Mouse (Mus musculus) left cerebral cortex, adult 18-20 months (tissue): Measurements from ENCODE around the gene Olfr1393. TPM values are rescaled to one million over a fixed set of nuclear protein-coding genes. Genes with fewer than 3 reads are reported as not detected.

Source experiments
- DNase-seq, 2 experiments: peaks; one replicate each; pipeline ENCODE4 v3.0.0; 2021 to 2022; ENCODE audit warnings: low spot score in 2 of 2, mixed read lengths in 1 of 2
- long read RNA-seq, 2 experiments: library from polyadenylated mRNA; stranded (forward); transcript quantifications; one replicate each; pipeline ENCODE4 v2.0.0; 2021
- total RNA-seq, 2 experiments: library from RNA; stranded (reverse); gene quantifications; 2 replicates each; pipeline ENCODE4 v1.2.3; 2021

Gene Olfr1393
- total RNA-seq: under 1 TPM; 0.23 to 0.37 TPM
- long read RNA-seq, experiment 1: 0 reads
- long read RNA-seq, experiment 2: 0 reads

- no peak for DNase-seq
Observed at GRCm38 (mm10) chr11:49278222-49278621, at the start of gene Olfr1393. Gene Olfr1393 (plus strand): TSS chr11:49278304.

- DNase-seq: peak; percentile 34 to 36
Observed at GRCm38 (mm10) chr11:49232781-49233180, 45.3 kb upstream of the Olfr1393 start.

- no peak for DNase-seq
Observed at GRCm38 (mm10) chr11:49235459-49236207, 42.5 kb upstream of the Olfr1393 start.

GRCm38 (mm10) chr11:49236891-49237290 lies 41.2 kb upstream of the Olfr1393 start:
- DNase-seq: no peak

GRCm38 (mm10) chr11:49237532-49237931 lies 40.6 kb upstream of the Olfr1393 start:
- no peak for DNase-seq

- DNase-seq: no peak
Observed at GRCm38 (mm10) chr11:49240310-49240709, 37.8 kb upstream of the Olfr1393 start.

- DNase-seq: no peak
Observed at GRCm38 (mm10) chr11:49240874-49241273, 37.2 kb upstream of the Olfr1393 start.

- DNase-seq: no peak
Observed at GRCm38 (mm10) chr11:49241471-49241870, 36.6 kb upstream of the Olfr1393 start.

GRCm38 (mm10) chr11:49242944-49243626 lies 35.0 kb upstream of the Olfr1393 start:
- no peak for DNase-seq

- DNase-seq: peak; percentile 86 to 91
Observed at GRCm38 (mm10) chr11:49243727-49244594, 34.1 kb upstream of the Olfr1393 start, which contains the start of gene Mgat1. Gene Mgat1 (plus strand): TSS chr11:49244191.

GRCm38 (mm10) chr11:49244595-49244930 lies 33.5 kb upstream of the Olfr1393 start:
- DNase-seq: no peak

GRCm38 (mm10) chr11:49245176-49245575 lies 32.9 kb upstream of the Olfr1393 start:
- DNase-seq: no peak

- DNase-seq: no peak
Observed at GRCm38 (mm10) chr11:49245634-49246415, 32.3 kb upstream of the Olfr1393 start.

- no peak for DNase-seq
Observed at GRCm38 (mm10) chr11:49246523-49246922, 31.6 kb upstream of the Olfr1393 start.

- no peak for DNase-seq
Observed at GRCm38 (mm10) chr11:49247255-49247654, 30.8 kb upstream of the Olfr1393 start.

- peak; percentile 48 to 51 for DNase-seq
Observed at GRCm38 (mm10) chr11:49248226-49248973, 29.7 kb upstream of the Olfr1393 start.

GRCm38 (mm10) chr11:49248974-49249700 lies 29.0 kb upstream of the Olfr1393 start:
- DNase-seq: no peak

GRCm38 (mm10) chr11:49249811-49250421 lies 28.2 kb upstream of the Olfr1393 start:
- DNase-seq: no peak
